Comparison of ENCODE assay signal across 32 mouse cellular contexts in genomic region chr10:112023585-112023984, GRCm38 (mm10). TPM values are rescaled to one million over a fixed set of nuclear protein-coding genes. Genes with fewer than 3 reads are reported as not detected.
DNase-seq lines count a peak whose midpoint lies in the region; ATAC-seq and TF ChIP-seq lines count a peak whose summit lies in the region.
"Had no signal": no experiment of that assay in that cellular context is flagged by ENCODE, and none has a peak within 500 bp of the region (broad histone marks: within the 10 kb centered on the region; RNA-seq: fewer than 3 reads in every experiment).

No protein-coding gene starts in this region.

- H3K27me3 ChIP-seq in G1E (ENCODE audit: insufficient read depth, low read length): no peaks in the 10 kb centered on the region
- no peaks in the 10 kb centered on the region for H3K27me3 ChIP-seq in forebrain, embryonic 11.5 days (ENCODE audit: control insufficient read depth, insufficient read depth, low read length)
- H3K27me3 ChIP-seq: CH12.LX; embryonic facial prominence, embryonic 12.5 days; forebrain, embryonic 12.5 days had no signal

- no peaks in the 10 kb centered on the region for H3K36me3 ChIP-seq in G1E (replicated peaks)
- H3K36me3 ChIP-seq in forebrain, embryonic 11.5 days (ENCODE audit: control insufficient read depth, insufficient read depth, low read length): no peaks in the 10 kb centered on the region
- H3K36me3 ChIP-seq: embryonic facial prominence, embryonic 10.5 days; embryonic facial prominence, embryonic 12.5 days; forebrain, embryonic 12.5 days had no signal

- no peaks in the 10 kb centered on the region for H3K9me3 ChIP-seq in G1E (replicated peaks)
- no peaks in the 10 kb centered on the region for H3K9me3 ChIP-seq in forebrain, embryonic 11.5 days (ENCODE audit: control insufficient read depth, low read length)
- H3K9me3 ChIP-seq: embryonic facial prominence, embryonic 10.5 days; embryonic facial prominence, embryonic 12.5 days; forebrain, embryonic 12.5 days had no signal

- H3K4me2 ChIP-seq in forebrain, embryonic 11.5 days (ENCODE audit: low read depth, low read length, severe bottlenecking): no peak overlapping the region
- H3K4me2 ChIP-seq: embryonic facial prominence, embryonic 12.5 days; forebrain, embryonic 12.5 days had no signal

- H3K4me1 ChIP-seq in G1E (ENCODE audit: insufficient read depth, low read depth, low read length): peaks cover 6% of the 10 kb centered on the region
- no peaks in the 10 kb centered on the region for H3K4me1 ChIP-seq in forebrain, embryonic 11.5 days (replicated peaks; ENCODE audit: control insufficient read depth, insufficient read depth, low read length)
- H3K4me1 ChIP-seq: embryonic facial prominence, embryonic 10.5 days; embryonic facial prominence, embryonic 12.5 days; forebrain, embryonic 12.5 days had no signal

- no peak for TF ChIP-seq CTCF in G1E (IDR thresholded peaks at IDR 0.05; ENCODE audit: low read depth, low read length)

- WGBS in forebrain, embryonic 11.5 days: 79% methylated on average over 2 of the region's 2 CpGs

- H3K9ac ChIP-seq in forebrain, embryonic 11.5 days (ENCODE audit: low read length): no peak overlapping the region
- H3K9ac ChIP-seq: embryonic facial prominence, embryonic 12.5 days; forebrain, embryonic 12.5 days had no signal

- no peak for DNase-seq in G1E (ENCODE audit: low spot score)
- no peak for DNase-seq in forebrain, embryonic 11.5 days (ENCODE audit: low spot score)
- no peak for DNase-seq in ovary, postnatal 36 days (ENCODE audit: low spot score)
- no peak for DNase-seq in left cerebral cortex, adult 18-20 months (ENCODE audit: low spot score in 2 of 2)
- no peak for DNase-seq in liver
- DNase-seq: adrenal gland, adult 2 months; adrenal gland, postnatal 10 days; adrenal gland, postnatal 25 days; B cell, adult 2 months; cerebellum, adult 11 months; cerebellum, adult 18-20 months; cerebellum, adult 8-10 months; cerebellum, adult 9-11 months; cerebellum, postnatal 14 days; cerebellum, postnatal 36 days had no signal

- no peak overlapping the region for H3K4me3 ChIP-seq in G1E (ENCODE audit: low read depth, low read length)
- no peak overlapping the region for H3K4me3 ChIP-seq in forebrain, embryonic 11.5 days (ENCODE audit: low read depth, low read length)
- H3K4me3 ChIP-seq: embryonic facial prominence, embryonic 10.5 days; embryonic facial prominence, embryonic 12.5 days; forebrain, embryonic 12.5 days had no signal

- H3K27ac ChIP-seq in forebrain, embryonic 11.5 days (ENCODE audit: low read depth, low read length): no peak overlapping the region
- H3K27ac ChIP-seq: embryonic facial prominence, embryonic 10.5 days; embryonic facial prominence, embryonic 12.5 days; forebrain, embryonic 12.5 days had no signal

- ATAC-seq in G1E (ENCODE audit: extremely low read depth, insufficient number of reproducible peaks, low FRiP score, poor library complexity, severe bottlenecking): peak; percentile 57
- ATAC-seq in common myeloid progenitor, adult 5-6 weeks (replicated peaks; ENCODE audit: low read depth, poor library complexity, severe bottlenecking): peak; percentile 72; the same call in 1 of the 2 replicates
- peak; percentile 77 for ATAC-seq in megakaryocyte, adult 5-6 weeks (ENCODE audit: poor library complexity, severe bottlenecking)
- 0 out of 2 replicates have a peak, but pooled peaks have one; percentile 44 for ATAC-seq in neutrophil, adult 5-6 weeks (ENCODE audit: extremely low read depth, insufficient number of reproducible peaks, low FRiP score, poor library complexity, severe bottlenecking)
- no peak for ATAC-seq in forebrain, embryonic 11.5 days (replicated peaks; ENCODE audit: low FRiP score)
- ATAC-seq: activated CD4-positive, CD25-positive, alpha-beta regulatory T cell, adult 4 months; CD4-positive, CD25-positive, alpha-beta regulatory T cell, adult 4 months; forebrain, embryonic 14.5 days; forebrain, embryonic 16.5 days; Patski had no signal

RNA-seq across cellular contexts. Expression of gene Glipr1, which starts 21.2 kb away (rescaled TPM):
- total RNA-seq in G1E (2014; fragmentation: Nextera tagmentation) (12.3 and 20.9 TPM in 2 replicates), G1E (2017) (2.4 and 2.5 TPM in 2 replicates)
- polyA plus RNA-seq in G1E (2012): 0.43 and 0.46 TPM in 2 replicates
- 278 and 338 TPM in 2 replicates for total RNA-seq in common myeloid progenitor, adult 5-6 weeks (2017)
- 703 and 727 TPM in 2 replicates for total RNA-seq in megakaryocyte, adult 5-6 weeks (2015)
- total RNA-seq in megakaryocyte, adult 5-6 weeks (2017): 548 and 598 TPM in 2 replicates
- total RNA-seq in neutrophil, adult 5-6 weeks (2017): 370 and 378 TPM in 2 replicates
- polyA plus RNA-seq in forebrain, embryonic 11.5 days (2014; fragmentation: Nextera tagmentation; extraction: Ambion mirVana): 0.31 and 1.6 TPM in 2 replicates
- 1 to 10 TPM; 1.2 to 1.3 TPM for total RNA-seq in left cerebral cortex, adult 18-20 months (2021)

RNA-seq across cellular contexts. Expression of gene Glipr1l1, which starts 36.4 kb away (rescaled TPM):
- total RNA-seq in G1E (2014; fragmentation: Nextera tagmentation): not detected in 2 replicates
- total RNA-seq in G1E (2017): 0.16 TPM in 1 of 2 replicates, not detected in the other
- not detected in 2 replicates for polyA plus RNA-seq in G1E (2012)
- total RNA-seq in common myeloid progenitor, adult 5-6 weeks (2017): not detected in 2 replicates
- total RNA-seq in megakaryocyte, adult 5-6 weeks (2015): not detected in 2 replicates
- not detected in 2 replicates for total RNA-seq in megakaryocyte, adult 5-6 weeks (2017)
- total RNA-seq in neutrophil, adult 5-6 weeks (2017): not detected in 2 replicates
- polyA plus RNA-seq in forebrain, embryonic 11.5 days (2014; fragmentation: Nextera tagmentation; extraction: Ambion mirVana): not detected in 2 replicates
- total RNA-seq in left cerebral cortex, adult 18-20 months (2021): not detected
- total RNA-seq: adrenal gland, adult 2 months; adrenal gland, postnatal 10 days; adrenal gland, postnatal 25 days; adrenal gland, postnatal 4 days; CH12.LX had no signal
- polyA plus RNA-seq: activated CD4-positive, CD25-positive, alpha-beta regulatory T cell, adult 4 months; adrenal gland, adult 2 months; brain, embryonic 14.5 days; CD4-positive, CD25-positive, alpha-beta regulatory T cell, adult 4 months; embryonic facial prominence, embryonic 10.5 days; embryonic facial prominence, embryonic 12.5 days; embryonic facial prominence, embryonic 14.5 days; forebrain, embryonic 14.5 days; forebrain, embryonic 16.5 days; frontal cortex, adult 2 months; Patski had no signal

RNA-seq across cellular contexts. Expression of gene Krr1, which starts 51.1 kb away (rescaled TPM):
- 107 and 119 TPM in 2 replicates for total RNA-seq in G1E (2014; fragmentation: Nextera tagmentation)
- 49.6 and 52.8 TPM in 2 replicates for total RNA-seq in G1E (2017)
- 2.0 and 2.8 TPM in 2 replicates for polyA plus RNA-seq in G1E (2012)
- 49.8 and 51.7 TPM in 2 replicates for total RNA-seq in common myeloid progenitor, adult 5-6 weeks (2017)
- total RNA-seq in megakaryocyte, adult 5-6 weeks (2015): 46.2 and 50.3 TPM in 2 replicates
- 29.0 and 33.3 TPM in 2 replicates for total RNA-seq in megakaryocyte, adult 5-6 weeks (2017)
- total RNA-seq in neutrophil, adult 5-6 weeks (2017): 36.2 and 39.6 TPM in 2 replicates
- 63.3 and 70.7 TPM in 2 replicates for polyA plus RNA-seq in forebrain, embryonic 11.5 days (2014; fragmentation: Nextera tagmentation; extraction: Ambion mirVana)
- total RNA-seq in left cerebral cortex, adult 18-20 months (2021): 10 to 100 TPM; 39.6 to 41.1 TPM

RNA-seq across cellular contexts. Expression of gene Glipr1l2, which starts 59.6 kb away (rescaled TPM):
- total RNA-seq in G1E (2014; fragmentation: Nextera tagmentation) (not detected in 2 replicates), G1E (2017) (0.11 TPM in 1 of 2 replicates, not detected in the other)
- not detected in 2 replicates for polyA plus RNA-seq in G1E (2012)
- total RNA-seq in common myeloid progenitor, adult 5-6 weeks (2017): not detected in 2 replicates
- total RNA-seq in megakaryocyte, adult 5-6 weeks (2015): not detected in 2 replicates
- total RNA-seq in megakaryocyte, adult 5-6 weeks (2017): not detected in 2 replicates
- not detected in 2 replicates for total RNA-seq in neutrophil, adult 5-6 weeks (2017)
- not detected in 2 replicates for polyA plus RNA-seq in forebrain, embryonic 11.5 days (2014; fragmentation: Nextera tagmentation; extraction: Ambion mirVana)
- not detected for total RNA-seq in left cerebral cortex, adult 18-20 months (2021)
- total RNA-seq: adrenal gland, adult 2 months; adrenal gland, postnatal 10 days; adrenal gland, postnatal 25 days; adrenal gland, postnatal 4 days; CH12.LX had no signal
- polyA plus RNA-seq: activated CD4-positive, CD25-positive, alpha-beta regulatory T cell, adult 4 months; adrenal gland, adult 2 months; brain, embryonic 14.5 days; cortical plate, adult 2 months; embryonic facial prominence, embryonic 10.5 days; embryonic facial prominence, embryonic 12.5 days; embryonic facial prominence, embryonic 14.5 days; forebrain, embryonic 12.5 days; forebrain, embryonic 14.5 days; forebrain, embryonic 16.5 days; frontal cortex, adult 2 months; Patski had no signal

Comparison
In these comparisons a context has a peak if more than half of its experiments do, and no peak if none do; other contexts are left out.
1. RNA of gene Glipr1, which starts 21.2 kb away (total RNA-seq): 548 to 727 TPM in megakaryocyte, adult 5-6 weeks, 370 to 378 TPM in neutrophil, adult 5-6 weeks and 278 to 338 TPM in common myeloid progenitor, adult 5-6 weeks; 2.4 to 20.9 TPM in G1E and 1.2 to 1.3 TPM in left cerebral cortex, adult 18-20 months; every median in the first group is over 10 times any median in the second.